Mouse (Mus musculus): ENCODE measurements around the gene Slfn5. TPM values are rescaled to one million over a fixed set of nuclear protein-coding genes. Genes with fewer than 3 reads are reported as not detected.
A peak's percentile ranks its signal among the peaks of the same experiment; 100 is the strongest.
"Not testable (repeated sequence)": the region's sequence is repeated elsewhere in the genome, so short reads cannot be mapped to it uniquely, and the experiment has no call there.

Slfn5 gene
- polyA plus RNA-seq, 1 experiment from 2014 or later = 0.41 TPM

DNA sequence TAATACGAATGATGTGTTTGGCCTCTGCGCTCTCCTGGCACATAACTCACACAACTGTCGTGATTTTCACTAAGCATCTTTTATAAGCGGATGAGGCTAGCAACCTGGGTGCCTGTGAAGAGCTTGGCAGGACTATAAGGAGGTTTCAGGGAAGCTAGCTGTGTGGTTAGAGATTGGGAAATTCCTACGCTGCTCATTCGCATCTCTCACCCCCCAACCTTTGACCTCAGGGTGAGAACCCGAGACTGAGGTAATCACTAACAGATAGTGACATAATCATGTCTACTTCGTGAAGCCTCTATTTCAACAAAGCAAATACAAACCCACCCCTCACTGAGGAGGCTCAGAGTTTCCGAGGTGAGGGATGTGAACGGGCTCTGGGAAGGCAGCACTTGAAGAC is 30.4 kb upstream of the Slfn5 start:
- no peak overlapping the region for H3K4me3 ChIP-seq (replicated peaks)
- no peak overlapping the region for H3K27ac ChIP-seq
- H3K27me3 ChIP-seq = peaks cover 53% of the 10 kb centered on the region
- WGBS = 49% methylated on average over 10 of the region's 10 CpGs
- H3K36me3 ChIP-seq = no peaks in the 10 kb centered on the region
- no peaks in the 10 kb centered on the region for H3K4me1 ChIP-seq (replicated peaks)
- no peak for ATAC-seq (ENCODE audit: insufficient number of reproducible peaks, insufficient read depth, low FRiP score, low TSS enrichment, low read depth)
- no peaks in the 10 kb centered on the region for H3K9me3 ChIP-seq
- H3K4me2 ChIP-seq = no peak overlapping the region
- H3K9ac ChIP-seq (replicated peaks) = no peak overlapping the region

DNA sequence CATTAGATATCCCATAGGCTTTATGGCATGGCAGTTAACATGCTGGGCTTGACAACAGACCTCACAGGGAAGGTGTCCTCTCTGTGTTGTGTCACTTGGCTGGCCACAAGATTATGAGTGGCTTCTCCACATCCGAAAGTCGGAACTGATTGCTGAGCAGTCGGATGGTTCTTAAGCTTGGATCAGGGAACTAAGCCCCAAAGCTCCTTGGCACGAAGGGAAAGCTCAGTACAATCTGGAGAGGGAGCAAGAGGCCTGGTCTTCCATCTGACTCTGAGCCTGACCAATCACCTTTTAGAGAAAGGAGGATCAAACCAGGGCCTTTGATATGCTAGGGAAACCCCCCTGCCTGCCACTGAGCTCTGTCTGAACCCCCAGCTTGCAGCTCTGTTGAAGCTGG is 29.5 kb upstream of the Slfn5 start:
- Histone ChIP-seq H3K27ac (no peak overlapping the region), H3K27me3 (peaks cover 59% of the 10 kb centered on the region)
- 69% methylated on average over 4 of the region's 4 CpGs for WGBS

DNA sequence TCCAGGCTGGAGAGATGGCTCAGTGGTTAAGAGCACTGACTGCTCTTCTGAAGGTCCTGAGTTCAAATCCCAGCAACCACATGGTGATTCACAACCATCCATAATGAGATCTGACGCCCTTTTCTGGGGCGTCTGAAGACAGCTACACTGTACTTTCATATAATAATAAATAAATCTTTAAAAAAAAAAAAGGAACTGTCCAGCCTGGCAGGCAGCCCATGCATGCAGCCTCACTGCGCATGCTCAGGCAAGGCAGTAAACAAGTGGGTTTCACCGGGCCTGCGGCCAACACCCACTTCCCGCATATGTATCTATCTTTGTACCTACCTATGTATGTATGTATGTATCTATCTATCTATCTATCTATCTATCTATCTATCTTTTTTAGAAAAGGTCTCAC is 27.2 kb upstream of the Slfn5 start:
- H3K4me3 ChIP-seq (replicated peaks); H3K9me3 ChIP-seq; H3K4me2 ChIP-seq; H3K4me1 ChIP-seq (replicated peaks); ATAC-seq (ENCODE audit: insufficient number of reproducible peaks, insufficient read depth, low FRiP score, low TSS enrichment, low read depth); H3K36me3 ChIP-seq; H3K9ac ChIP-seq (replicated peaks); H3K27ac ChIP-seq: not testable (repeated sequence)
- H3K27me3 ChIP-seq = peaks cover 68% of the 10 kb centered on the region
- 89% methylated on average over 6 of the region's 6 CpGs for WGBS

More for the DNA sequence above, 29.5 kb upstream of the Slfn5 start:
- H3K4me3 ChIP-seq (replicated peaks) = no peak overlapping the region
- ATAC-seq (ENCODE audit: insufficient number of reproducible peaks, insufficient read depth, low FRiP score, low TSS enrichment, low read depth) = no peak
- no peaks in the 10 kb centered on the region for H3K9me3 ChIP-seq
- no peaks in the 10 kb centered on the region for H3K4me1 ChIP-seq (replicated peaks)
- H3K9ac ChIP-seq (replicated peaks) = no peak overlapping the region
- H3K36me3 ChIP-seq = no peaks in the 10 kb centered on the region
- H3K4me2 ChIP-seq = no peak overlapping the region

DNA sequence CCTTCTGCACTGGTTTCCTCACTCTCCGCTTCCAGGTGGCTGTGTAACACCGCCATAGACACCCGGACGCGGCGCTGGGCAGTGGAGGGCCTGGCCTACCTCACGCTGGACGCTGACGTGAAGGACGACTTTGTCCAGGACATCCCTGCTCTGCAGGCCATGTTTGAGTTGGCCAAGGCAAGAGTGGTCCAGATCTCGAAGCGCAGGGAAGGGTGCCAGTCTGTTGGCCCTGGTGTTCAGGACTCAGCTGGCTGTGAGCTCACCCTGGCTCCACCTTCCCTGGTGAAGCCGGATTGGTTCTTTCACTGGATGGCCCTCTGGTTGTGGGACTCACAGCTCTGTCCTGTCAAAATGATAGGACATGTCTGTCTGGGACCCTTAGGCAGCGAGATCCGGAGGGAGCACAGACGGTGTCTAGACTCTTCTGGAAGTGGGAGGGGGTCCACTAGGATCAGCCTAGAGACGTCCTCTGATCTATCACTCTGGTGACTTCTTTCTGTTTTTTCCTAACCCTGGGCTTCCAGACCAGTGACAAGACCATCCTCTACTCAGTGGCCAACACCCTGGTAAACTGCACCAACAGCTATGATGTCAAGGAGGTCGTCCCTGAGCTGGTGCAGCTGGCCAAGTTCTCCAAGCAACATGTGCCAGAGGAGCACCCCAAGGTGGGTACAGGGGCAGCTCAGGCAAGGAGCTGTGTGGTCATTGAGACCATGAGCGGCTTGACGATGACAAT is 22.1 kb upstream of the Slfn5 start:
- ATAC-seq (ENCODE audit: insufficient number of reproducible peaks, insufficient read depth, low FRiP score, low TSS enrichment, low read depth) = no peak
- no peaks in the 10 kb centered on the region for H3K9me3 ChIP-seq
- H3K4me2 ChIP-seq = no peak overlapping the region
- peaks cover 11% of the 10 kb centered on the region for H3K4me1 ChIP-seq (replicated peaks)
- H3K9ac ChIP-seq (replicated peaks) = no peak overlapping the region
- H3K36me3 ChIP-seq = no peaks in the 10 kb centered on the region
- H3K27me3 ChIP-seq = peaks cover 81% of the 10 kb centered on the region
- 27% methylated on average over 20 of the region's 20 CpGs for WGBS
- no peak overlapping the region for H3K27ac ChIP-seq
- H3K4me3 ChIP-seq (replicated peaks) = no peak overlapping the region

DNA sequence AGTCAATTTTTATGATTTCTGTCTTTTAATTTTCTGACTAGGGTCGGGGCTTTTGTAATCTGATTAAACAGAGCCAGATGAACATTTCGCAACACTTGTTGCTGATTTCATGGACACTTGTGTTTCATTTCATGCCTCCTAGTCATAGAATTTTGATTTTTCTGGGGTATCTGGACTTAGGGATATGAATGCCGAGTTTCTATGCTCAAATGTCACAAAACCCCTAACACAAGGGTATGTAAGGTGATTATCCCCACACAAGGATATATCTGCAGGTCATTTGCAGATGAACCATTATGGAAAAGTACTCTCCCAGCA is 21.6 kb upstream of the Slfn5 start:
- peaks cover 87% of the 10 kb centered on the region for H3K27me3 ChIP-seq
- no peak for ATAC-seq (ENCODE audit: insufficient number of reproducible peaks, insufficient read depth, low FRiP score, low TSS enrichment, low read depth)
- H3K36me3 ChIP-seq = no peaks in the 10 kb centered on the region
- H3K9me3 ChIP-seq = no peaks in the 10 kb centered on the region
- H3K27ac ChIP-seq = no peak overlapping the region
- H3K4me2 ChIP-seq = no peak overlapping the region
- no peak overlapping the region for H3K4me3 ChIP-seq (replicated peaks)
- no peak overlapping the region for H3K9ac ChIP-seq (replicated peaks)
- 43% methylated on average over 3 of the region's 3 CpGs for WGBS
- peaks cover 11% of the 10 kb centered on the region for H3K4me1 ChIP-seq (replicated peaks)

DNA sequence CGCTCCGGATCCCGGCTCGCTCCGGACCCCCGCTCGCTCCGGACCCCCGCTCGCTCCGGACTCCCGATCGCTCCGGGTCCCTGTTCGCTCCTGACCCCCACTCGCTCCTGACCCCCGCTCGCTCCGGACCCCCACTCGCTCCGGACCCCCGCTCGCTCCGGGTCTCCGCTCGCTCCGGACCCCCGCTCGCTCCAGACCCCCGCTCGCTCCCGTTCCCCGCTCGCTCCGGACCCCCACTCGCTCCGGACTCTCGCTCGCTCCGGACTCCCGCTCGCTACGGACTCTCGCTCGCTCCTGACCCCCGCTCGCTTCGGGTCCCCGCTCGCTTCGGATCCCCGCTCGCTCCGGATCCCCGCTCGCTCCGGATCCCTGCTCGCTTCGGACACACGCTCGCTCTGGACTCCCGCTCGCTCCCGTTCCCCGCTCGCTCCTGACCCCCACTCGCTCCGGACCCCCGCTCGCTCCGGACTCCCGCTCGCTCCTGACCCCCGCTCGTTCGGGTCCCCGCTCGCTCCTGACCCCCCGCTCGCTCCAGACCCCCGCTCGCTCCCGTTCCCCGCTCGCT is 20.7 kb upstream of the Slfn5 start:
- WGBS = under 1% methylated on average over 78 of the region's 85 CpGs
- not testable (repeated sequence) for H3K36me3 ChIP-seq; ATAC-seq (ENCODE audit: insufficient number of reproducible peaks, insufficient read depth, low FRiP score, low TSS enrichment, low read depth); H3K9me3 ChIP-seq; H3K27ac ChIP-seq
- Histone ChIP-seq H3K4me1 (replicated peaks) (peaks cover 11% of the 10 kb centered on the region), H3K4me2 (peak overlapping the region; percentile 93), H3K4me3 (replicated peaks) (peak overlapping the region; percentile 50), H3K27me3 (peaks cover 90% of the 10 kb centered on the region), H3K9ac (replicated peaks) (0 out of 2 replicates have a peak overlapping the region, but pooled peaks have one; percentile 31)

DNA sequence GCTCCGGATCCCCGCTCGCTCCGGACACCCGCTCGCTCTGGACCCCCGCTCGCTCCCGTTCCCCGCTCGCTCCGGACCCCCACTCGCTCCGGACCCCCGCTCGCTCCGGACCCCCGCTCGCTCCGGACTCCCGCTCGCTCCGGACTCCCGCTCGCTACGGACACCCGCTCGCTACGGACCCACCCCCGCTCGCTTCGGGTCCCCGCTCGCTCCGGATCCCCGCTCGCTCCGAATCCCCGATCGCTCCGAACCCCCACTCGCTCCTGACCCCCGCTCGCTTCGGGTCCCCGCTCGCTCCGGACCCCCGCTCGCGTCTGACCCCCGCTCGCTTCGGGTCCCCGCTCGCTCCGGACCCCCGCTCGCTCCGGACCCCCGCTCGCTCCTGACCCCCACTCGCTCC is 20.0 kb upstream of the Slfn5 start:
- H3K9ac ChIP-seq (replicated peaks) = peak overlapping the region; percentile 57
- ATAC-seq (ENCODE audit: insufficient number of reproducible peaks, insufficient read depth, low FRiP score, low TSS enrichment, low read depth); H3K27ac ChIP-seq; H3K9me3 ChIP-seq; H3K36me3 ChIP-seq: not testable (repeated sequence)
- H3K4me1 ChIP-seq (replicated peaks) = peaks cover 11% of the 10 kb centered on the region
- WGBS = 1% methylated on average over 55 of the region's 63 CpGs
- peak overlapping the region; percentile 50 for H3K4me3 ChIP-seq (replicated peaks)
- peak overlapping the region; percentile 93 for H3K4me2 ChIP-seq
- peaks cover 91% of the 10 kb centered on the region for H3K27me3 ChIP-seq

DNA sequence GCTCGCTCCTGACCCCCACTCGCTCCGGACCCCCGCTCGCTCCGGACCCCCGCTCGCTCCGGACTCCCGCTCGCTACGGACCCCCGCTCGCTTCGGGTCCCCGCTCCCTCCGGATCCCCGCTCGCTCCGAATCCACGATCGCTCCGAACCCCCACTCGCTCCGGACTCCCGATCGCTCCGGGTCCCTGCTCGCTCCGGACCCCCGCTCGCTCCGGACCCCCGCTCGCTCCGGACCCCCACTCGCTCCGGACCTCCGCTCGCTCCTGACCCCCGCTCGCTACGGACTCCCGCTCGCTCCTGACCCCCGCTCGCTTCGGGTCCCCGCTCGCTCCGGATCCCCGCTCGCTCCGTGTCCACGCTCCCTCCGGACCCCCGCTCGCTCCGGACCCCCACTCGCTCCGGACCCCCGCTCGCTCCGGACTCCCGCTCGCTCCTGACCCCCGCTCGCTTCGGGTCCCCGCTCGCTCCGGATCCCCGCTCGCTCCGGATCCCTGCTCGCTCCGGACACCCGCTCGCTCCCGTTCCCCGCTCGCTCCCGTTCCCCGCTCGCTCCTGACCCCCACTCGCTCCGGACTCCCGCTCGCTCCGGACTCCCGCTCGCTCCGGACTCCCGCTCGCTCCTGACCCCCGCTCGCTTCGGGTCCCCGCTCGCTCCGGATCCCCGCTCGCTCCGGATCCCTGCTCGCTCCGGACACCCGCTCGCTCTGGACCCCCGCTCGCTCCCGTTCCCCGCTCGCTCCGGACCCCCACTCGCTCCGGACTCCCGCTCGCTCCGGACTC is 19.3 kb upstream of the Slfn5 start:
- H3K27me3 ChIP-seq = peaks cover 91% of the 10 kb centered on the region
- H3K36me3 ChIP-seq; H3K27ac ChIP-seq; H3K9me3 ChIP-seq; ATAC-seq (ENCODE audit: insufficient number of reproducible peaks, insufficient read depth, low FRiP score, low TSS enrichment, low read depth): not testable (repeated sequence)
- under 1% methylated on average over 104 of the region's 119 CpGs for WGBS
- peak overlapping the region; percentile 50 for H3K4me3 ChIP-seq (replicated peaks)
- H3K4me1 ChIP-seq (replicated peaks) = peaks cover 11% of the 10 kb centered on the region
- peak overlapping the region; percentile 57; the same call in 1 of the 2 replicates for H3K9ac ChIP-seq (replicated peaks)
- H3K4me2 ChIP-seq = peak overlapping the region; percentile 93

DNA sequence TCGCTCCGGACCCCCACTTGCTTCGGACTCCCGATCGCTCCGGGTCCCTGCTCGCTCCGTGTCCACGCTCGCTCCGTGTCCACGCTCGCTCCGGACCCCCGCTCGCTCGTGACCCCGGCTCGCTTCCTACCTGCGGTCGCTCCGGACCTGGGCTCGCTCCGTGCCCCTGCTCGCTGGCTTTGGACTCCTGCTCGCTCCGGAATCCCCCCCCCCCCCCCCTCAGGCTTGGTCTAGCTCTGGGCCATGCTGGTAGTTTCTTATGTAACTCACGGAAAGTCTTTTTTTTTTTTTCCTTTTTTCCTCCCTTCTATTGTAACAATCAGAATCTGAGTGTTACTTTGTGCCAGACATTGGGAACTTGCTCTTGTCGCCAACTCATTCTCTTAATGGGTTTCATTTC is 18.0 kb upstream of the Slfn5 start:
- H3K36me3 ChIP-seq = no peaks in the 10 kb centered on the region
- H3K27ac ChIP-seq = no peak overlapping the region
- H3K4me3 ChIP-seq (replicated peaks) = peak overlapping the region; percentile 50
- peak overlapping the region; percentile 93 for H3K4me2 ChIP-seq
- peaks cover 94% of the 10 kb centered on the region for H3K27me3 ChIP-seq
- H3K4me1 ChIP-seq (replicated peaks) = peaks cover 11% of the 10 kb centered on the region
- peak overlapping the region; percentile 52; the same call in 1 of the 2 replicates for H3K9ac ChIP-seq (replicated peaks)
- 2% methylated on average over 28 of the region's 29 CpGs for WGBS
- ATAC-seq (ENCODE audit: insufficient number of reproducible peaks, insufficient read depth, low FRiP score, low TSS enrichment, low read depth) = no peak
- H3K9me3 ChIP-seq = no peaks in the 10 kb centered on the region

DNA sequence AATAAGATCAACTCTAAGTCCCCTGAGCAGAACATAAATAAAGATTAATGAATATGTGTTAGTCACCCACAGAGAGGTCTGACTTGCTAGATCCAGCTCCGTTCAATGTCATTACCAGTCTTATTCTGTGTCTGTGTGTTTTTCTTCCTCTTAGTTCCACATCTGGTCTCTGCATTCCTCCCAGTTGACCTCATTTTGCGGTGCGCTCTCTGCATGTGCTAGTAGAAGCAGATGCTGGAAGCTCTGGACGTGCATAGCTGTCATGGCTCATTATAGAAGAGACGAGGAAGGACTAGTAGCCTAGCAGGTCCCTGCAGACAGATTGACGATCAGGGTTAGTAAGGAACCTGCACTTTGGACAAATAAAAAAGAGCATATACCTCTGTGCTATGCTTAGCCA is 7.8 kb upstream of the Slfn5 start:
- WGBS = 31% methylated on average over 6 of the region's 6 CpGs

DNA sequence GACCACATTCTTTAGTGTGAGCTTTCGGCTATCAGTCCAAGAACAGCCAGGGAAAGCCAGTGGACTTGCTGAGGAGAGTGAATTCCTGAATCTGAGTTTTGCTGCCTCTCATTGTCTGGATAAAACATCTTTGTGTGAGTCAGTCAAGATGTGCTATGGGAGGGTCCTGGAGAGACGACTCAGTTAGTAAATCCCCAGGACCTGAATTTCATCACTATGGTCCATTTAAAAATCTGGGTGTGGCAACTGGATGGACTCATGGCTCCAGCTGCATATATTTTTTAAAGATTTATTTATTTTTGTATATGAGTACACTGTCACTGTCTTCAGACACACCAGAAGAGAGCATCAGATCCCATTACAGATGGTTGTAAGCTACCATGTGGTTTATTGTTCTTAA is 5.5 kb upstream of the Slfn5 start:
- Histone ChIP-seq H3K9me3 (no peaks in the 10 kb centered on the region), H3K4me1 (replicated peaks) (no peaks in the 10 kb centered on the region), H3K9ac (replicated peaks) (no peak overlapping the region), H3K27ac (no peak overlapping the region), H3K36me3 (no peaks in the 10 kb centered on the region), H3K4me2 (no peak overlapping the region), H3K27me3 (peaks cover 42% of the 10 kb centered on the region), H3K4me3 (replicated peaks) (no peak overlapping the region)
- ATAC-seq (ENCODE audit: insufficient number of reproducible peaks, insufficient read depth, low FRiP score, low TSS enrichment, low read depth) = no peak
- 60% methylated on average over 2 of the region's 2 CpGs for WGBS

More for the DNA sequence above, 7.8 kb upstream of the Slfn5 start:
- Histone ChIP-seq H3K4me1 (replicated peaks) (no peaks in the 10 kb centered on the region), H3K4me2 (no peak overlapping the region), H3K9me3 (no peaks in the 10 kb centered on the region), H3K9ac (replicated peaks) (no peak overlapping the region), H3K36me3 (no peaks in the 10 kb centered on the region), H3K27me3 (peaks cover 43% of the 10 kb centered on the region), H3K27ac (no peak overlapping the region), H3K4me3 (replicated peaks) (no peak overlapping the region)
- no peak for ATAC-seq (ENCODE audit: insufficient number of reproducible peaks, insufficient read depth, low FRiP score, low TSS enrichment, low read depth)
